Mouse (Mus musculus) frontal cortex, adult 2 months (tissue): Measurements from ENCODE around the gene Pdgfc. TPM values are rescaled to one million over a fixed set of nuclear protein-coding genes. Genes with fewer than 3 reads are reported as not detected.

ENCODE experiments used
- DNase-seq, 2 experiments: peaks; one replicate each; pipeline ENCODE4 v3.0.0; 2022; ENCODE audit warnings: low spot score in 1 of 2; ENCODE audit errors: extremely low spot score in 1 of 2
- polyA plus RNA-seq: library from polyadenylated mRNA; depleted of rRNA; stranded (reverse); fragments of >200 nt; gene quantifications from 2 replicates; pipeline ENCODE4 v1.2.3, GENCODE M21; 2012

Pdgfc gene
- polyA plus RNA-seq, 1 experiment = 8.6 TPM

DNA sequence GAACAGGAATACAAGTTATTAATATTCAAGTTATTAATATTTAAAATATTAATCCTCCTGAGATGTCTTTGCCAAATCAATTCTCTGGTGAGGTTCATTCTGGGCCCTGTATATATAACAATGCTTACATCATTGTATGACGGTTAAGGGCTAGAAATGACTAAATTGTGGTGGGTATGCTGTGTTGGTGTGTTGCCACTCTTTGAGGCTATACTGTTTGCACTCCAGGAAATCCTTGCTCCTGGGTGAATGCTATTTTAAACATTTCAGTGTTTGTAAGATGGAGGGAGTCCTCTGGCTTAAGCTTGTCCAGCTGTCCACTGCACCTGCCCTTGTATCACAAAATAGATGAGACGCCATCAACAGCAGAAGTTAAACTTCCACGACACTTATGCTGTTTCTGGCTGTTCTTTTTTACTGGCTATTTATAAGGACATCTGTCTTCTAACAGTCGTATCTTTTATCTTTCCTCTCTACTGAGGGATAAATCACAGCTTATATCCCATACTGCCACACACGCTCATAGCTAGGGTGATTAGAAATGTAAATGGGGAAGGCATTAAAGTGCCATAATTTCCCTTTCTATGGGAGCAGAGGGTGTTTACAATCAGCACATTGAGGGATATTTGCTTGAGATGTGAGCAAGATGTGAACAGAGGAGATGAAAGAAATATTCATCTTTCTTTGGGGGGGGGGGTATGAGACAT lies 9.3 kb downstream of the Pdgfc start:
- no peak for DNase-seq

- DNase-seq = no peak
Observed at GRCm38 (mm10) chr3:81046652-81047607, 10.7 kb downstream of the Pdgfc start.

GRCm38 (mm10) chr3:81051522-81051921 lies 15.3 kb downstream of the Pdgfc start:
- DNase-seq = no peak

DNA sequence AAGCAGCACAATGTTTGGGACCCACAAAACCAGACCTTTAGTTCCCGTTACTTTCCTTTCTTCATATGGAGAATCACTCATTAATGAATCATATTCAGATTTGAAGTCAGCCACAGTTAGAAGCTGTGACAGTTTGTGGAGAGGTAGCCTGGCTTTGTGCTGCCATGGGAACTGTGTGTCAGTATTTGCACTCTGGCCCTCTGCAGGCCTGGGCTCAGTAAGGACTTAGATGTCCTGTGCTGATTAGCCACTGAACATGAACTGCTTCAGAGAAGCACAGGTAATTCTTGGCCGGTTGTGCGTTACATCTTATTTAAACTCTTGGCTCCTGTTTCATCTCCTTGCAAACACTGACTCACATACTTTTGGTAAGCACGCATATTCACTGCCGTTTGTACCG lies 16.2 kb downstream of the Pdgfc start:
- DNase-seq = no peak

DNA sequence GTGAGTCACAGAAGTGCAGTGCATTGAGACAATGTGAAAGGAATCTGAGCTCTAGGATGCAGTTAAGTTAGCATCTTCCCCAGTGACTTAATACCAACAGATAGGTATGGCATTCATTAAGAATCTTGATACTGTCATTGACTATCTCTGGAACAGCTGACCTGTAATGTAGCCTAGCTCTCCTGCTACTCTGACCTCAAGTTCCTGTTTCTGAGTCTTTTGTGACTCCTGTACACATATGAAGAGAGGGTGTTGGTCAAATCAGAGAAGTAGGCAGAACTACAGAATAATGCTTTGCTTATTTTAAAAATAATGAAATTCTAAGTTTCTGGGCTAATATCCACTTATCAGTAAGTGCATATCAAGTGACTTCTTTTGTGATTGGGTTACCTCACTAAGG lies 17.9 kb downstream of the Pdgfc start:
- DNase-seq = no peak

DNA sequence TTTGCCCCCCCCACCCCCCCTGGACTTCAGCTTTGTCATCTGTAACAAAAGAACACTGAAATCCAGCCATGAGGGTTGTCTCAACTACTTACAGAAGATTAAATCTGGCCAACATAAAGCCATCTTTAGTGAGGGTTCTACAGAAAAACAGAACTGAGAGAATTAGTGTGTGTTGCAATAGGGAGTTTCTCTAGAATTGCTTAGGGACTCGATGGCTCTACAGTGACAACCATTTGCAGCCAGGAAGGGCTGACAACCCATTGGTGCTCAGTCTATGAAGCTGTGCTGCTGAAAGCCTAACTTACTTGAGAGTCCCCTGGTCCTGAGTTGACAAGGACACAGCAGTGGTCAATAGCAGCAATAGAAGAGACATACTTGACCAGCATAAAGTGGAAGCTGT lies 21.5 kb downstream of the Pdgfc start:
- DNase-seq = no peak

GRCm38 (mm10) chr3:81058527-81059031 lies 22.4 kb downstream of the Pdgfc start:
- DNase-seq = no peak

DNA sequence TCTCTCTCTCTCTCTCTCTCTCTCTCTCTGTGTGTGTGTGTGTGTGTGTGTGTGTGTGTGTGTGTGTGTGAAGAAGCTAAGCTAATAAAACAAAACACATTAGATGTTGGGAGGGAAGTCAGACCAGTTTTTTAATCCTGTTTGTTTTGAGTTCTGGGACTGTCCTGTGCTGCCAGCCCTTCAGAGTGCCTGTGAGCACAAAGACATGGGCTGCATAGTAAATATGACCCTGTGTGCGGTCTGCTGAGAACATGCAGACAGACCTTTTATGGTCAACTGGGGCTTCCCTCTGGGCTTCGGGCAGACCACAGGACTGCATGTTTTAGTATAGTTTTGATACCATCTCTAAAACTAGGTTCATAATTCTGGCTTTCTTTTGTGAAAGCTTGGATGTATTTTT lies 32.3 kb downstream of the Pdgfc start:
- no peak for DNase-seq

DNA sequence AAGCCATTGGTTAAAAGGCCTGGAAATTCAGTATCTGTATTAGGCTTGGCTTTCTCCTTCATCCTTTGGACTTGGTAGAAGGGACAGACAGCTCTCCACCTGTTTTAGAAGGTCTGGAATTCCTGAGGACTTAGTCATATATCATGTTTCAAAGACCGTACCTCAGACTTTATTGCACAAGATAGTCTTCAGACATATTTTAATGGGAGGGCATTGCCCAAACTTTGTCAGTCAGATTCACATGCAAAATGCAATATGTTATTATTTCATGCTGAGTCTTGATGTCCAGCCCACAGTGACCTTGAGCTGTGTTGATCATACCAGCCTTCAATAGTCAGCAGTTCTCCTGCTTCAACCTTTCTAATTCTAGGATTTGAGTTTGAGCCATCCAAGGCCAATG lies 64.9 kb downstream of the Pdgfc start:
- DNase-seq = no peak

DNA sequence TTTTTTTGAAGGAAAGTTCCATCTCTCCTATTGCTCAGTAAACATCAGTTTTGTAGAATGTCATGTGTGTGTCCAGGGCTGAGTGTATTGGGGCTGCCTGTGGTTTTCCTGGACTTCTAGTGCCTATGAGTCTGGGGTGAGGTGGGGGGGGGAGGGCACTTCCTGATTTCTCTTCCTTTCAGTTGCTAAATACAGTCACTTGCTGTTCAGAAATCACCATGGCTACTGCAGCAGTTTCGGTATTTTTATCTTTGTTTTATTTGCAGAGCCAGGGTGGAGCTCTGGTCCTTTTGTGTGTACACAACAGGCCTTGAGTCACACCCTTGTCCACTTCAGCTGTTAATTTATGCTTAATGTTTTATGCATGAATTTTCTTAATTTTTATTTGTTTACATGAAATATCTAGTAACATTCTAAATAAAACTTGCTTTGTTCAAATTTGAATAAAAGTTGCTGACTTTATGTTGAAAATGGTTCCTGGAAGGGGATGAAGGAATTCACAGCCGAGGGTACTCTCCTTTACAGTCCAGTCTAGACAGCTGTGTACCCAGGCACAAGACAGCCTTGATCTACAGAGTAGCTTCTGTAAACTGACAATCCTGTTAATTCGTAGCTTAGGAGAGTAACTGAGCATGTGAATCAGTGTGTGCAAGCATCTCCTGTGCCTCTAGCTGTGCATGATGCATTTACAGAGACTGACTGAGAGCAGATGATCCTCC lies 66.1 kb downstream of the Pdgfc start:
- DNase-seq = peak in 1 of 2 experiments; percentile 26

GRCm38 (mm10) chr3:81102877-81103420 lies 66.7 kb downstream of the Pdgfc start:
- no peak for DNase-seq

- DNase-seq = no peak
Observed at GRCm38 (mm10) chr3:81107515-81107914, 71.3 kb downstream of the Pdgfc start.

DNA sequence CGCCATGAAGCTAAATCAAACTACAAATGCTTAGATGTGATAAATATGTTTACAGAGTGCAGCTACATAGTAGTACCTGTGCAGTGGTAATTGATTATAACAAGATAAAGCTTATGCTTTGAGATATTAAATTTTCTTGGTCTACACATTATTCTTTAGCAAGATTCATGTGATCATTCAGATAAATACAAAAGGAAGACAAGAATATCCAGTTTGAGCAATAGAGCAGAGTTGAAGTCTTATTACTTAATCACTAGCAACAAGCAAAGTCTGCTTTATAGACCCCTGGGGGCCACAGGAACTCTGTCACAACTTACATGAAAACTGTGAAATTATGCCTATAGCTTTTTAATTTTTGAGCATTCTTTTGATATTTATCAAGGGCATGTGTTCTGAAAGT lies 74.8 kb downstream of the Pdgfc start:
- DNase-seq = no peak

DNA sequence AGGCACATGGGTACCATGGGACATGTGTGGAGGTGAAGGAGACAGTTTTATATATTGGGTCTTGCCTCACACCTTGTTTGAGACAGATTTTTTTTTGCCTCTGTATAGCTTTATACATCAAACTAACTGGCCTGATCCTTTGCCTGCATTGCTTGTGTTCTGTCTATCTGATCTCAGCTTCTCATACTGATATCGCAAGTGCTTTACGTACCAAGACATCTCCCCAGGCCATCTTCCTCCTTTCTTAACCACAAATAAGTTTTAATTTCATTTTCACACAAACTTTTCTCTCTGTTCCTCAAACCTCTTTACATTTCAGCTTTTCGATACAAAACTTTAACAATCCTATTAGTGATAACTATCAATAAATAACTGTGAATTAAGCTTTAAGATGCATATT lies 76.7 kb downstream of the Pdgfc start:
- DNase-seq = no peak

- DNase-seq = no peak
Observed at GRCm38 (mm10) chr3:81120664-81121063, 84.4 kb downstream of the Pdgfc start.

GRCm38 (mm10) chr3:81121731-81122130 lies 85.5 kb downstream of the Pdgfc start:
- DNase-seq = no peak

GRCm38 (mm10) chr3:81123461-81123860 lies 87.2 kb downstream of the Pdgfc start:
- no peak for DNase-seq

GRCm38 (mm10) chr3:81127013-81127412 lies 90.8 kb downstream of the Pdgfc start:
- DNase-seq = no peak

- DNase-seq = no peak
Observed at GRCm38 (mm10) chr3:81136985-81137384, 100.8 kb downstream of the Pdgfc start.

DNA sequence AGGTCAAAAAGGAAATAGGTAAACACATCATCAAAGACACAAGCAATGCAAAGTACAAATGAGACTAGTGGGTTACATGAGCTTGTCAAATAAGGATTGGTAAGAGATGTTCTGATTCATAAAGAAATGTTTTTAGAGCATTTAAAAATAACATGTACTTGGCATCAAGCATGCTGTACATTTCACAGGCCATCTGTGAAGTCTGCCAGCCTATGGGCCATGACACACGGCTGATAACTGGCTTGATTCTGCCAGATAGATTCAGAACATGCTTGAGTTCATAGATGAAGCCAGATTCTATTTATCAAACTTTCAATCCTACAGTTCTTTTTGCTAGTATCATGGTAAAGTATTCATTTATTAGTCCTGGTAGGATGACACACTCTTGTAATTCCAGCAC lies 101.8 kb downstream of the Pdgfc start:
- DNase-seq = peak in 1 of 2 experiments; percentile 25

DNA sequence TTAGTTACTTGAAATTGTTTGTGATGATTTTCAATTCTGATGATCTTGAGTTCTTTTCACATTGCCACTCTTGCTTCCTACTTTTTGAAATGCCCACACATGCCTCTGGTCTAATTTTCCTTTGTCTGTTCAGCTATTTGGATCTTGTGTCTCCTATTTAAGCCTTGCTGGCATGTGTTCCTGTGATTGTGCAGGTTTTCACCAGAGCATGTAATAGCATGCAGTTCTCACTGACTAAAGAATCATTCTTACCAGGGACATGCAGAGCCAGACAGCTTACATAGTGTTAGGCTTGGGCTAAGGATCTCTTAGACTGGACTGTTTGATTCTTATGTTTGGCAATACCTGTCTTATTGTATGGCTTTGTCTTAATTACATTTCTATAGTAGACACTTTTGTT lies 107.5 kb downstream of the Pdgfc start:
- no peak for DNase-seq
